Mouse (Mus musculus) c-Kit-positive CD71-positive TER-119-positive erythroid progenitor cells, embryonic 14.5 days (primary cell): ENCODE measurements around the gene Slc35g3.

Experiments used
- DNase-seq: peaks from one replicate; pipeline ENCODE4 v3.0.0-alpha.2; 2013; ENCODE audit warnings: low spot score

The Slc35g3 gene

GRCm38 (mm10) chr11:69784793-69785272 lies 23.1 kb upstream of the Slc35g3 start:
- peak; percentile 75 for DNase-seq

GRCm38 (mm10) chr11:69781828-69782227 lies 20.1 kb upstream of the Slc35g3 start:
- no peak for DNase-seq

- no peak for DNase-seq
These were observed 17.2 kb upstream of the Slc35g3 start for GRCm38 (mm10) chr11:69778985-69779384.

GRCm38 (mm10) chr11:69778258-69778982 lies 16.7 kb upstream of the Slc35g3 start:
- no peak for DNase-seq

GRCm38 (mm10) chr11:69777504-69778257 lies 15.9 kb upstream of the Slc35g3 start:
- no peak for DNase-seq

- DNase-seq: no peak
These were observed 14.7 kb upstream of the Slc35g3 start for GRCm38 (mm10) chr11:69776488-69776887.

DNA sequence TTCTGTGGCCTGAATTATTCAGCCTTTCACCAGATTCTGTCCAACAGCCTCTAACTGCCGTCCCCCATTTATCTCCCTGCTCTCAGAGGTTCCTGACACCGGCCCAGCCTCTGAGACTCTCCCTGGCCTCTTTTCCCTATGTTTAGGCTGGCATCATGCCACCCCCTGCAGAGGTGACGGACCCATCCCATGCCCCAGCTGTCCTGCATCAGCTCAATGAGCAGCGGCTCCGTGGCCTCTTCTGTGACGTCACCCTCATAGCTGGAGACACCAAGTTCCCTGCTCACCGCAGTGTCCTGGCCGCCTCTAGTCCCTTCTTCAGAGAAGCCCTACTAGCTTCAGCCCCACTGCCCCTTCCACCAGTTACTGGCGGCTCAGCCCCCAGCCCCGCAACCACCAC lies 13.9 kb upstream of the Slc35g3 start:
- DNase-seq: no peak

DNA sequence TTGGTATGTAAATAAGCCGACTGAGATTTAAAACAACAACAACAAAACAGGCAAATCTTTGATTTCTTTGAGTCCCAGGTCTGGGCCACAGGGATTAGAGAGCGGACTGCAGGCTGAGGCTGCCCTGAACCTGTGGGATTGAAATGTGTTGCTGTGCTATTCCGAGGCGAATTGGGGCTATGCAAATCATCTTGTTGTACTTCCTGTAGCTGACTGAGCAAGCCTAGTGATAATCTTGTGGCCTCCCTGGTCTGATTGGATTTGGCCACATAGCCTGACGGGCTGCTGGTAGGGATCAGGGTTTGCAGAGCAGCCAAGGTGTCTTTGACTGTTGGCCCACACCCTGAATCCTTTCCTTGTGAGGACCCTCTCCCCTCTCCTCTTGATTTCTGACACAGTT lies 13.2 kb upstream of the Slc35g3 start:
- DNase-seq: no peak

GRCm38 (mm10) chr11:69767625-69767909 lies 5.8 kb upstream of the Slc35g3 start:
- DNase-seq: no peak

- DNase-seq: no peak
These were observed 5.3 kb upstream of the Slc35g3 start for GRCm38 (mm10) chr11:69766872-69767624.

GRCm38 (mm10) chr11:69766126-69766609 lies 4.4 kb upstream of the Slc35g3 start:
- DNase-seq: no peak

GRCm38 (mm10) chr11:69765221-69766125 lies 3.7 kb upstream of the Slc35g3 start, which contains the start of gene Zbtb4:
TSS of gene Zbtb4 (plus strand) at chr11:69765912.
- DNase-seq: no peak

GRCm38 (mm10) chr11:69763551-69763950 lies 1.8 kb upstream of the Slc35g3 start:
- no peak for DNase-seq

- DNase-seq: no peak
These were observed 917 bp downstream of the Slc35g3 start for GRCm38 (mm10) chr11:69760901-69761200.

GRCm38 (mm10) chr11:69760160-69760900 lies 1.4 kb downstream of the Slc35g3 start:
- DNase-seq: no peak

- peak; percentile 93 for DNase-seq
These were observed 2.6 kb downstream of the Slc35g3 start for GRCm38 (mm10) chr11:69758971-69759721.

DNA sequence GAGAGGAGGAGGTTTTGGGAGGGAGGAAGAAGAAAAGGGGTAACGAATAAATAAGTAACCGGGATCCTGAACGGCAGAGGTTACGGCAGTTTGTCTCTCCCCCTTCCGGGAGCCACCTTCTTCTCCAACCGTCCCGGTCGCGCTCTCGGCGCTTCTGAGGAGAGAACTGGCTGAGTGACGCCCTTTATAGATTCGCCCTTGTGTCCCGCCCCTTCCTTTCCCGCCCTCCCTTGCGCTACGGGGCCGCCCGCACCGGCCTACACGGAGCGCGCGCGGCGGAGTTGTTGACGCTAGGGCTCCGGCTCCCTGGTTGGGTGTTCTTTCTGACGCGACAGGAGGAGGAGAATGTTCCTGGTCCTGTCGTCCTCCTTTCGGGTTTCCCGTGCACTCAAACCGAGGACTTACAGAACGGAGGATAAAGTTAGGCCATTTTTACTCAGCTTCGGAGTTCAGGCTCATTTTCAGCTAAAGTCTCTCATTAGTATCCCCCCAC lies 3.2 kb downstream of the Slc35g3 start, which contains the start of gene Polr2a:
Polr2a (minus strand) TSS at position 160 of the 493 bp plus-strand sequence.
- peak; percentile 96 for DNase-seq

- peak; percentile 92 for DNase-seq
These were observed 3.7 kb downstream of the Slc35g3 start for GRCm38 (mm10) chr11:69758090-69758456.

GRCm38 (mm10) chr11:69757303-69758089 lies 4.3 kb downstream of the Slc35g3 start:
- DNase-seq: no peak
